Mouse (Mus musculus): ENCODE data around the gene H2-T23. TPM values are rescaled to one million over a fixed set of nuclear protein-coding genes. Genes with fewer than 3 reads are reported as not detected.
"Not testable (repeated sequence)": the region's sequence is repeated elsewhere in the genome, so short reads cannot be mapped to it uniquely, and the experiment has no call there.

Gene H2-T23
- polyA plus RNA-seq, 1 experiment from 2014 or later: 2.3 TPM

- H3K27ac ChIP-seq (replicated peaks): no peak within 1 kb of the TSS
- H3K27me3 ChIP-seq: no peaks in the 10 kb centered on the region
- peaks cover 7% of the 10 kb centered on the region; the same call in 1 of the 2 replicates for H3K4me1 ChIP-seq (replicated peaks)
- H3K36me3 ChIP-seq: peaks cover 5% of the 10 kb centered on the region
- H3K4me3 ChIP-seq: no peak within 1 kb of the TSS
- ATAC-seq (ENCODE audit: low read depth): no peak
- no peak within 1 kb of the TSS for H3K9ac ChIP-seq
- 50% methylated on average over 15 of the region's 15 CpGs for WGBS
- 0 out of 2 replicates have a peak within 1 kb of the TSS, but pooled peaks have one; percentile 14 for H3K4me2 ChIP-seq
- H3K9me3 ChIP-seq: no peaks in the 10 kb centered on the region
Measured at GRCm38 (mm10) chr17:36020191-36021073, 12.2 kb downstream of the H2-T23 start, which contains the start of gene H2-T24. H2-T24 (minus strand) TSS chr17:36020560.

GRCm38 (mm10) chr17:36019519-36019918, 13.1 kb downstream of the H2-T23 start:
- H3K27me3 ChIP-seq: no peaks in the 10 kb centered on the region
- H3K4me2 ChIP-seq: no peak overlapping the region
- no peak overlapping the region for H3K27ac ChIP-seq (replicated peaks)
- H3K36me3 ChIP-seq: peaks cover 14% of the 10 kb centered on the region
- H3K4me1 ChIP-seq (replicated peaks): peaks cover 7% of the 10 kb centered on the region; the same call in 1 of the 2 replicates
- no peak overlapping the region for H3K9ac ChIP-seq
- ATAC-seq (ENCODE audit: low read depth): no peak
- H3K4me3 ChIP-seq: no peak overlapping the region
- 76% methylated on average over 3 of the region's 3 CpGs for WGBS
- no peaks in the 10 kb centered on the region for H3K9me3 ChIP-seq

- Histone ChIP-seq H3K27me3 (no peaks in the 10 kb centered on the region), H3K4me2 (no peak overlapping the region), H3K27ac (replicated peaks) (no peak overlapping the region), H3K9me3 (no peaks in the 10 kb centered on the region), H3K9ac (no peak overlapping the region), H3K36me3 (peaks cover 20% of the 10 kb centered on the region), H3K4me3 (no peak overlapping the region), H3K4me1 (replicated peaks) (peaks cover 4% of the 10 kb centered on the region; the same call in 1 of the 2 replicates)
- no peak for ATAC-seq (ENCODE audit: low read depth)
- WGBS: 80% methylated on average over 2 of the region's 2 CpGs
Measured at GRCm38 (mm10) chr17:36018979-36019378, 13.7 kb downstream of the H2-T23 start.

- Histone ChIP-seq H3K36me3 (peaks cover 20% of the 10 kb centered on the region), H3K4me1 (replicated peaks) (no peaks in the 10 kb centered on the region), H3K4me2 (no peak overlapping the region), H3K9ac (no peak overlapping the region), H3K27me3 (no peaks in the 10 kb centered on the region), H3K9me3 (no peaks in the 10 kb centered on the region), H3K27ac (replicated peaks) (no peak overlapping the region), H3K4me3 (no peak overlapping the region)
- no peak for ATAC-seq (ENCODE audit: low read depth)
- WGBS: 95% methylated on average over 5 of the region's 5 CpGs
Measured at GRCm38 (mm10) chr17:36017046-36017445, 15.6 kb downstream of the H2-T23 start.

GRCm38 (mm10) chr17:36014977-36015376, 17.7 kb downstream of the H2-T23 start:
- no peaks in the 10 kb centered on the region for H3K4me1 ChIP-seq (replicated peaks)
- no peaks in the 10 kb centered on the region for H3K9me3 ChIP-seq
- no peak overlapping the region for H3K4me3 ChIP-seq
- no peak overlapping the region for H3K9ac ChIP-seq
- no peaks in the 10 kb centered on the region for H3K27me3 ChIP-seq
- H3K27ac ChIP-seq (replicated peaks): no peak overlapping the region
- H3K4me2 ChIP-seq: no peak overlapping the region
- ATAC-seq (ENCODE audit: low read depth): no peak
- 92% methylated on average over 5 of the region's 5 CpGs for WGBS
- peaks cover 20% of the 10 kb centered on the region for H3K36me3 ChIP-seq

- H3K4me3 ChIP-seq; H3K27me3 ChIP-seq; H3K27ac ChIP-seq (replicated peaks); ATAC-seq (ENCODE audit: low read depth); H3K9ac ChIP-seq; H3K9me3 ChIP-seq; H3K4me1 ChIP-seq (replicated peaks); H3K4me2 ChIP-seq: not testable (repeated sequence)
- WGBS: 94% methylated on average over 7 of the region's 7 CpGs
- peaks cover 12% of the 10 kb centered on the region; the same call in 1 of the 2 replicates for H3K36me3 ChIP-seq
Measured at GRCm38 (mm10) chr17:36004409-36004808, 28.2 kb downstream of the H2-T23 start.

- Histone ChIP-seq H3K9ac (no peak overlapping the region), H3K4me2 (no peak overlapping the region), H3K36me3 (peaks cover 12% of the 10 kb centered on the region; the same call in 1 of the 2 replicates), H3K27ac (replicated peaks) (no peak overlapping the region), H3K9me3 (no peaks in the 10 kb centered on the region), H3K4me3 (no peak overlapping the region), H3K4me1 (replicated peaks) (0 out of 2 replicates have a peak, but pooled peaks cover 6% of the 10 kb centered on the region), H3K27me3 (no peaks in the 10 kb centered on the region)
- WGBS: 90% methylated on average over 7 of the region's 7 CpGs
- ATAC-seq (ENCODE audit: low read depth): no peak
Measured at GRCm38 (mm10) chr17:36003331-36003730, 29.3 kb downstream of the H2-T23 start.

GRCm38 (mm10) chr17:36001966-36002365, 30.7 kb downstream of the H2-T23 start:
- Histone ChIP-seq H3K4me1 (replicated peaks) (peaks cover 16% of the 10 kb centered on the region; the same call in 1 of the 2 replicates), H3K36me3 (peaks cover 12% of the 10 kb centered on the region; the same call in 1 of the 2 replicates), H3K27me3 (no peaks in the 10 kb centered on the region), H3K4me3 (no peak overlapping the region), H3K4me2 (no peak overlapping the region), H3K27ac (replicated peaks) (no peak overlapping the region), H3K9ac (no peak overlapping the region), H3K9me3 (no peaks in the 10 kb centered on the region)
- ATAC-seq (ENCODE audit: low read depth): no peak
- 98% methylated on average over 6 of the region's 6 CpGs for whole genome bisulfite sequencing

GRCm38 (mm10) chr17:36001121-36001897, 31.3 kb downstream of the H2-T23 start:
- H3K4me2 ChIP-seq: no peak overlapping the region
- H3K36me3 ChIP-seq: peaks cover 5% of the 10 kb centered on the region; the same call in 1 of the 2 replicates
- peaks cover 21% of the 10 kb centered on the region for H3K4me1 ChIP-seq (replicated peaks)
- H3K9me3 ChIP-seq: no peaks in the 10 kb centered on the region
- H3K27me3 ChIP-seq: no peaks in the 10 kb centered on the region
- no peak overlapping the region for H3K4me3 ChIP-seq
- no peak overlapping the region for H3K9ac ChIP-seq
- WGBS: 94% methylated on average over 12 of the region's 12 CpGs
- ATAC-seq (ENCODE audit: low read depth): no peak
- no peak overlapping the region for H3K27ac ChIP-seq (replicated peaks)

GRCm38 (mm10) chr17:36000349-36000748, 32.3 kb downstream of the H2-T23 start:
- no peak for ATAC-seq (ENCODE audit: low read depth)

GRCm38 (mm10) chr17:35999356-35999755, 33.3 kb downstream of the H2-T23 start:
- no peak overlapping the region for H3K9ac ChIP-seq
- H3K27me3 ChIP-seq: no peaks in the 10 kb centered on the region
- H3K4me3 ChIP-seq: no peak overlapping the region
- H3K4me2 ChIP-seq: no peak overlapping the region
- H3K4me1 ChIP-seq (replicated peaks): peaks cover 35% of the 10 kb centered on the region
- no peaks in the 10 kb centered on the region for H3K9me3 ChIP-seq
- no peak for ATAC-seq (ENCODE audit: low read depth)
- H3K36me3 ChIP-seq: no peaks in the 10 kb centered on the region
- H3K27ac ChIP-seq (replicated peaks): no peak overlapping the region
- 92% methylated on average over 7 of the region's 7 CpGs for WGBS

More at GRCm38 (mm10) chr17:36000349-36000748, 32.3 kb downstream of the H2-T23 start:
- Histone ChIP-seq H3K4me2 (no peak overlapping the region), H3K9ac (no peak overlapping the region), H3K9me3 (no peaks in the 10 kb centered on the region), H3K36me3 (no peaks in the 10 kb centered on the region), H3K27me3 (no peaks in the 10 kb centered on the region), H3K4me1 (replicated peaks) (peaks cover 31% of the 10 kb centered on the region), H3K4me3 (no peak overlapping the region), H3K27ac (replicated peaks) (no peak overlapping the region)
- 85% methylated on average over 4 of the region's 4 CpGs for WGBS

Data from neural tube, embryonic 13.5 days (tissue).